Mouse (Mus musculus) G1E (cell line): Measurements from ENCODE around the gene Cdc7.

Experiments used
- CTCF ChIP-seq: IDR thresholded peaks from 2 replicates; pipeline ENCODE4 v1.5.1; 2012; ENCODE audit warnings: low read depth, low read length, inconsistent platforms, mixed read lengths
- GATA1 ChIP-seq: IDR thresholded peaks from 2 replicates; pipeline ENCODE4 v1.6.1; 2012; ENCODE audit warnings: borderline replicate concordance, low read length, inconsistent platforms, mixed read lengths
- POLR2AphosphoS5 ChIP-seq: IDR thresholded peaks from 2 replicates; pipeline ENCODE4 v1.6.1; 2012; ENCODE audit warnings: low read depth, low read length, inconsistent platforms; ENCODE audit not compliant: insufficient replicate concordance
- TAL1 ChIP-seq: conservative IDR thresholded peaks from 2 replicates; pipeline ENCODE4 v1.6.1; 2012; ENCODE audit warnings: low read depth, low read length, inconsistent platforms, mixed read lengths

DNA sequence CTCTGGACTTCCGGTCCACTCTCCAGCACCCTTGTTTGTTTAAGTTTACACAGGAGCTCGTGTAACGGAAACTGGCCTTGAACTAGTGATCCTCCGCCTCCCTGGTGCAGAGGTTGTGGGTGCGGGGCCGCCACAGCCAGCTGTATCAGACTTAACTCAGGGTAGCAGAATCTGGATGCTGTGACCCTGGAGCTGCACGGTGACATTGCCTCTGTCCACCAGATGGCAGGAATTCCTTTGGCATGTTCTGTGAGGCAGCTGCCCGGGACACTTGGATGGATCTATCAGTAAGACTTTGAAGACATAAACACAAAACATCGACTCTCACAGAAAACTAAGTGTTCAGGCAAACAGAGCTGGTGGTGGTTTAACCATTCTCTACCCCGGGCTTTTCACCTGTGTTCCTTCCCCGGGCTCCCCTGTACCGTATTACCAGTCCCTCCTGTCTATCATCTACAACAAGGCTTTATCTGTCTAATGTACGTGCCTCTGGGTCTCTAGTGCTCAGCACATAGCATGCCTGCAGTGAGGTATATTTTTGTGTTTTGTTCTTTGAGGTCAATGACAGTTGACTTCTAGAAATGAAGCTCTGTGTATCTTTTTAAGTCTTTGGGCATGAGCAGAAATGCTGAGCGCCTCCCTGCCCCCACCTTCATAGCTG is 26.6 kb downstream of the Cdc7 start:
- no peak for TF ChIP-seq CTCF
- TF ChIP-seq GATA1 = no peak
- no peak for TF ChIP-seq POLR2AphosphoS5
- no peak for TF ChIP-seq TAL1
